Mouse (Mus musculus) adrenal gland, adult 2 months (tissue): Measurements from ENCODE around the gene Zc3h7b. TPM values are rescaled to one million over a fixed set of nuclear protein-coding genes. Genes with fewer than 3 reads are reported as not detected.

Experiments
- DNase-seq: peaks from one replicate; pipeline ENCODE4 v3.0.0; 2021
- polyA plus RNA-seq: library from polyadenylated mRNA; depleted of rRNA; stranded (reverse); fragments of >200 nt; gene quantifications from 2 replicates; pipeline ENCODE4 v1.2.3, GENCODE M21; 2012
- total RNA-seq, 2 experiments: library from RNA; stranded (reverse); gene quantifications; 2 replicates each; pipeline ENCODE4 v1.2.3; 2021

The Zc3h7b gene
- total and polyA plus RNA-seq, 3 experiments = 60.6 to 87.9 (median 62.9) TPM

DNA sequence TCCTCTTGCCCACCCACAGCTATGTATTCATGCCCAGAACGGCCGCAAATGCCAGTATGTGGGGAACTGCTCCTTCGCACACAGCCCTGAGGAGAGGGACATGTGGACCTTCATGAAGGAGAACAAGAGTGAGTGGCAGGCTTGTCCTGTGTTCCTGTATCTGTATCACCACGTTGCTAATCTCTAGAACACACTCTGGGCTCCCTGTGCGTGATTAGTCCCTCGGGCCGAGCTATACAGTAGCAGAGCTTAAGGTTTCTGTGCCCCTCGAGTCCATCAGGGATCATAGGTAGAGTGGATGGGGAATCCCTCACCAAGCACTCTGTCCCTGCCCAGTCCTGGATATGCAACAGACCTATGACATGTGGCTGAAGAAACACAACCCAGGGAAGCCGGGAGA lies 47.6 kb downstream of the Zc3h7b start:
- DNase-seq = no peak

GRCm38 (mm10) chr15:81796228-81796627 lies 51.4 kb downstream of the Zc3h7b start:
- DNase-seq = peak; percentile 24

GRCm38 (mm10) chr15:81797861-81798260 lies 53.0 kb downstream of the Zc3h7b start:
- no peak for DNase-seq

GRCm38 (mm10) chr15:81798421-81798820 lies 53.6 kb downstream of the Zc3h7b start:
- no peak for DNase-seq

DNA sequence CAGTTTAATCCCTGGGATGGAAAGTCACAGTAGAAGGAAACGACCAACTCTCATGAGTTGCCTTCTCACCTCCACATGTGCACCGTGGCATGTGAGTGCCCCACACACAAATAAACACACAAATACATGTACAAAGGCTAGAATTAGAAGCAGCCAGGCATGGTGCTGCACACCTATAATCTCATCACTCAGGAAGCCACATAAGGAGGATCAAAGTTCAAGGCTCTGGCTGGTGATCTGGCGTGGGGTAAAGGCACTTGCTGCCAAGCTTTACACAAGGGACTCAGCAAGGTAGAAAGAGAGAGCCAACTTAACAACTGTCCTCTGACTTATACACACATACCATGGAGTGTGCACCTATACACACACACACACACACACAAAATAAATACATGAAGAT lies 55.5 kb downstream of the Zc3h7b start:
- DNase-seq = no peak

GRCm38 (mm10) chr15:81802001-81802890 lies 57.4 kb downstream of the Zc3h7b start, which contains the start of gene Tef:
Gene Tef, plus strand, starts transcription at chr15:81802421.
- peak; percentile 99 for DNase-seq

- DNase-seq = no peak
Observed at GRCm38 (mm10) chr15:81802941-81803351, 58.1 kb downstream of the Zc3h7b start.

- DNase-seq = no peak
Observed at GRCm38 (mm10) chr15:81803425-81803951, 58.6 kb downstream of the Zc3h7b start.

GRCm38 (mm10) chr15:81804172-81804571 lies 59.3 kb downstream of the Zc3h7b start:
- DNase-seq = no peak

DNA sequence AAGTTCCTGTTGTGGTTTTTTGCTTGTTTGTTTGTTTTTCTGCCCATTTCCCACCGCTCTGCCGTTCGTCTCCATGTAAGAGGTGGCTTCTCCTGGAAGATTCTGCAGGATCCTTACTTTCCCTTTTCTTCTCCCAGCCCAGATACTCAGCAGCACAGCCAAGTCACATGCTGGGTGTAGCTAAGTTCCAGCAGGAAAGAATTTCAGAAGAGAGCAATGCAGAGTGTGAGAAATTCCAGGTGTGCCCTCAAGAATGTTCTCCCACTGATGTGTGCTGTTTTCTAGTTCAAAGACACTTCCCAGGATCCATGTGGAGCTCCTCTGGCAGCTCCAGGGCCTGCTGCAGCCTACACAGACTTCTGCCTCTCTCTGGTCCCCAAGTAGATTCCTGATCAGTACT lies 60.0 kb downstream of the Zc3h7b start:
- DNase-seq = no peak

DNA sequence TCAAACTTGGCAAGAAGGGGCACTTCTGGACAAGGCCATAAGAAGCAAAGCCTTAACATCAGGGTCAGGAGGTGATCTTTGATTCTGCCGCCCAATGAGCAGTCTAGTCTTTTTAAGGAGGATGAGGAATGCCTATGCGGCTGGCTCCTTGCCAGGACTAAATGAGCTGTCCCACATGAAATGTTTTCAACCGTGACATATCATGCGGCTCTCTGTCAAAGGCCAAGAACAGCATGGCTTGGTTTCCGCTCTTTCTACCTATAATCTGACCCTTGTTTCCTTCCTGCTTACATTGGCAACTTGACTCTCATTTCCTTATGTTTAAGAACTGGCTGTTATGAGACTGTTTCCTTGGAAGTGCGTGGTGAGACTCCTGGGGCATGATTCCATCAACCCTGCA lies 60.8 kb downstream of the Zc3h7b start:
- DNase-seq = peak; percentile 70

- no peak for DNase-seq
Observed at GRCm38 (mm10) chr15:81806621-81807404, 62.0 kb downstream of the Zc3h7b start.

GRCm38 (mm10) chr15:81808799-81809198 lies 63.9 kb downstream of the Zc3h7b start:
- DNase-seq = no peak

- DNase-seq = no peak
Observed at GRCm38 (mm10) chr15:81809550-81809949, 64.7 kb downstream of the Zc3h7b start.

DNA sequence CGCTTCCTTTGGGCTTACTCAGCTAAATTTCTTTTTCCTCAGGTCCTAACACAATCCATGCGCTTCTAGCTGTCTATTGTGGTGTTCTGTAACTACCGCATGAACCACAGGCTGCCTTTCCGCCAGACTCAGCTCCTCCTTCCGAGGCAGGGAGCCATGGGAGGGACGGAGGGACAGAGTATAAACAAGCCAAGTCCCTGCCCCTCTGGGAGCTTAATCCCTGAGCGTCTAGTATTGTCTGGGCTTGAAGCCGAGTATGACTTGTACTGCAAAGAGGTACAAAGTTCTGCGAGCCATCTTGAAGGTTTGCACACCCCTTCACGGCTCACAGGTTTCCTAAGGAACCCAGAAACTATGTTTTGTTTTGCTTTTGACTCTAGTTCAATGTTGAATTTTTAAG lies 65.3 kb downstream of the Zc3h7b start:
- DNase-seq = peak; percentile 93

GRCm38 (mm10) chr15:81810671-81811598 lies 66.1 kb downstream of the Zc3h7b start:
- peak; percentile 98 for DNase-seq

DNA sequence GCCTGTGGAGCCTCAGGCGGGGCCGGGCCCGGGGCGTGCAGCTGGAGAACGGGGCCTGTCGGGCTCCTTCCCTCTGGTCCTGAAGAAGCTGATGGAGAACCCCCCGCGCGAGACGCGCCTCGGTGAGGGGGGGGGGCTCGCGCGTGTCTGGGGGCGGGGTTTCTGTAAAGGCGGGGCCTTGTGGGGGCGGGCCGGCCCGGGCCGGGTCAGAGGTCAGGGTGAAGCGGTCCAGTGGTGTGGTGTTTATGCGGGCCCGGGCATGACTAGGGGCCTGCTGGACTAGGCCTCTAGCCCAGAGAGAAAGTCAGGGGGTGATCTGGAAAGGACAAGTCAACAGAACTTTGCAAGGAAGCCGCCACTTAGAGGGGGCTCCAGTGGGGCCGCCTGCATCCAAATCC lies 66.7 kb downstream of the Zc3h7b start:
- DNase-seq = no peak

DNA sequence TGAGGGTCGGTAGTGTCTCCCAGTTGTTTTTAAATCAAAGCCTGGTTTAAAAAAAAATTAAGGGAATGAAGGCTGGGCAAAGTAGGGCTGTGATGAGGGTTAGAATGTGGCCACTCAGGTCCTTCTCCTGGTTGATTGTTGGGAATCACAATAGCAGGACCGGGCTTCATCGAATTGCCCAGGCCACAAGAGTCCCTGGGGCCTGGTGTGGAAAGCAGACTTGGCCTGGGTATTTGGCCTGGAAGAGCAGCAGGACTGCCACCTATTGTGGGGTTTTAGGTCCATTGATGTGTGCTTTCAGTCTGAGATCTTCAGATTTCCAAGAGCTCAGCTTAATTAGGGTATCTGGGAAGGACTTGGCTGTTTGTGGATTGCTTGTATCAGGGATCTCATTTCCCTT lies 67.4 kb downstream of the Zc3h7b start:
- DNase-seq = peak; percentile 49

DNA sequence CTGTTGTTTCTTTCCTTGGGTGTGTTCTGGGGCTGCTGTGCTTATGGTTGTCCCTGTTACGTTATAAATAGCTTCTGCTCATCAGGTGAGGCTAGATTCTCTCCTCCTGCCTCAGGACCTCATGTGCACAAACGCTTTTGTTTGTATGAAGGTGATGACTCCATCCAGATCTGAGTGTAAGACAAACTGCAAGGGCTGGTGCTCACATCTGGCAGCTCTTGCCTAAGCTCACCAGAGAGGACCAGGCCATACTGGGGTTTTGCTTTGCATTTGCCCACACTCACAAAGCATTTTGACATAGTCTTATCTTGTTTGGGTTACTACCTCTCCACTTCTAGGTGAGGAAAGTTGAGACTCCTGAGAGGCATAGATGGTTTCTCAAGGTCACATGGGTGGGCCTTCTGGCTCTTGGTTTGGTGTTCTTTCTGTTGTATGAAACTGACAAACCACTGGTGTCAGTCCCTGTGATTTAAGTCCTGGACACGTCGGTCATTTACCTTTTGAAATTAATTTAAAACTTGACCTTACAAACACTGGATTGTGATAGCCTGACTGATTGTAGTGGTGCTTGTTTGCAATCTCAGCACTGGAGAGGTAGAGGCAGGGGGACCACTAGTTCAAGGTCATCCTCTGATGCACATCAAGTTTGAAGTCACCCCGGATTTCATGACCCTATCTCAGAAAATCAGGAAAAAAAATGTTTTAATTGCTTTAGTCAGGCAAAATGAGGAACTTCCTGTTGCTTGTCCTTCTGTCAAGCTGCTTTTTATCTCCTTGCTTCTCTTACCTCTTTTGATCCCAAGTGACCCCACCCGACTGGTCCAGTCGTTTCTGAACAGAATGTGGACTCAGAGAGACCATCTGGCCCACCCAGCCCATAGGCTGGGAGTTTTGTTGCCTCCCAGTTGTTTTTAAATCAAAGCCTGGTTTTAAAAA lies 68.1 kb downstream of the Zc3h7b start:
- DNase-seq = no peak

- DNase-seq = no peak
Observed at GRCm38 (mm10) chr15:81813986-81814705, 69.3 kb downstream of the Zc3h7b start.
